Mouse (Mus musculus): Measurements from ENCODE around the gene Rbm45. TPM values are rescaled to one million over a fixed set of nuclear protein-coding genes. Genes with fewer than 3 reads are reported as not detected.

Rbm45 gene
- polyA plus RNA-seq, 1 experiment from 2014 or later, result 14.1 TPM

DNA sequence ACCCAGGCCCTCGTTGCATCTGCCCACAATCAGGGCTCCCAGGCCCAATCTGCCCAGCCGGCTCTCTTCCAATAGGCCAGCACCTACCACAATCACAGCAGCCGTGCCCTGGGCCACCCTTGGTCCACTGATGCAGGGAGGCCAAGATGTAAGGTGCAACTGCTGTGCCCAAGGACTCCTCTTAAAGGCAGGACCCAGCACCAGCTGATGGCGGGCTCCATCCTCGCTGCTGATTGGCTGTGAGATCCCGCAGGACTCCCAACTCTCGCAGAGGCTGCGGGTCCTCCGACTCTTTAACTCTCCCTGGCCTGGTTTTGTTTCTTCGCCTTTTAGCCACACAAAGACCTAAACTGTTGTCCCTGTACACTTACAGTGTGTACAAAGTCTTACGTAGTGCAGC, 9.6 kb upstream of the Rbm45 start, which contains the start of gene Cyct:
Cyct (minus strand) TSS at position 225 of the 400 bp plus-strand sequence.
- no peaks in the 10 kb centered on the region for H3K27me3 ChIP-seq (replicated peaks)
- no peaks in the 10 kb centered on the region for H3K4me1 ChIP-seq
- H3K9me3 ChIP-seq, result no peaks in the 10 kb centered on the region
- no peak for ATAC-seq (ENCODE audit: low FRiP score, low read depth)
- H3K4me2 ChIP-seq (replicated peaks), result no peak within 1 kb of the TSS
- 91% methylated on average over 11 of the region's 11 CpGs for WGBS
- no peak within 1 kb of the TSS for H3K27ac ChIP-seq
- no peaks in the 10 kb centered on the region for H3K36me3 ChIP-seq
- H3K9ac ChIP-seq, result no peak within 1 kb of the TSS
- no peak within 1 kb of the TSS for H3K4me3 ChIP-seq

GRCm38 (mm10) chr2:76362111-76362510, 7.7 kb upstream of the Rbm45 start:
- Histone ChIP-seq H3K27me3 (replicated peaks) (no peaks in the 10 kb centered on the region), H3K9me3 (no peaks in the 10 kb centered on the region), H3K27ac (no peak overlapping the region), H3K4me2 (replicated peaks) (no peak overlapping the region), H3K4me3 (no peak overlapping the region), H3K36me3 (no peaks in the 10 kb centered on the region), H3K9ac (no peak overlapping the region), H3K4me1 (no peaks in the 10 kb centered on the region)
- 56% methylated on average over 2 of the region's 2 CpGs for WGBS
- no peak for ATAC-seq (ENCODE audit: low FRiP score, low read depth)

DNA sequence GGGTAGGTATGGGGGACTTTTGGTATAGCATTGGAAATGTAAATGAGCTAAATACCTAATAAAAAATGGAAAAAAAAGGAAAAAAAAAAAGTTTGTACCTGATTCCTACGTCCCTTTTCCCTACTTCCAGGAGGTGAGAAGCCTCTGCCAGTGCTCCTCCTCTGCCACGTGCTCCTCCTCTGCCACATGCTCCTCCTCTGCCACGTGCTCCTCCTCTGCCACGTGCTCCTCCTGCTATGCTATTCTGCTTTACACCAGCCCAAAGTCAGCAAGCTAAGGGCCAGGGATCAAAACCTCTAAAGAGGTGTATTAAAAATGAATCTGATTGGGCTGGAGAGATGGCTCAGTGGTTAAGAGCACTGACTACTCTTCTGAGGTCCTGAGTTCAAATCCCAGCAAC, 4.0 kb upstream of the Rbm45 start:
- Histone ChIP-seq H3K4me3 (no peak overlapping the region), H3K27me3 (replicated peaks) (no peaks in the 10 kb centered on the region), H3K4me2 (replicated peaks) (no peak overlapping the region), H3K4me1 (peaks cover 4% of the 10 kb centered on the region), H3K9ac (no peak overlapping the region), H3K9me3 (no peaks in the 10 kb centered on the region), H3K27ac (no peak overlapping the region), H3K36me3 (no peaks in the 10 kb centered on the region)
- WGBS, result 80% methylated on average over 4 of the region's 4 CpGs
- ATAC-seq (ENCODE audit: low FRiP score, low read depth), result no peak

GRCm38 (mm10) chr2:76367188-76367922, 2.4 kb upstream of the Rbm45 start:
- no peaks in the 10 kb centered on the region for H3K9me3 ChIP-seq

DNA sequence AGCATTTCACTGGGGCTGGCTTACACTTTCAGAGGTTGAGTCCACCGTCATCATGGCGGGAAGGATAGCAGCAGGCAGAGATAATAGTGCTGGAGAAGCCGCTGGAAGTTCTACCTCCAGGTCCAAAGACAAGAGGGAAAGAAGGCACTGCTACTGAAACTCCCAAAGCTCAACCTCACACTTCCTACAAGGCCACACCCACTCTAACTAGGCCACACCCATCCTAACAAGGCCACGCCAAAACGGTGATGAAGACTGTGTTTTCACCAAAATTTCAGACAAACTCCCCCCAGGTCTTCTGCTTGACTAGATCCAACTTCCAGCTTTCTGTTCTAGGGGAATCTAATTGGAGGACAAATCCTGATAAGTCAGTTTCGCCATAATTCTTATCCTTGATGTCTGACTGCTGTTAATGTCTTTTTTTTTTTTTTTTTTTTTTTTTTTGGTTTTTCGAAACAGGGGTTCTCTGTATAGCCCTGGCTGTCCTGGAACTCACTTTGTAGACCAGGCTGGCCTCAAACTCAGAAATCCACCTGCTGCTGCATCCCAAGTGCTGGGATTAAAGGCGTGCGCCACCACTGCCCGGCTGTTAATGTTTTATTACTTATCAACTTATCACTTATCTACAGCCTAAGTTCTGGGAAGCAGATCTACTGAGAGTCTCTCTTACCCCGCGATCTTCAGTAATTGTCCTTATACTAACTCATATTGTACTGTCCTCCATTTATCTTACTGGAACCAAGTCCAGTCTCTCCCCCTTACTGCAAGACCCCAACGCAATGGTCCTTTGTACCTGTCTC, 723 bp upstream of the Rbm45 start:
- Histone ChIP-seq H3K9ac (no peak overlapping the region), H3K9me3 (no peaks in the 10 kb centered on the region), H3K36me3 (peaks cover 12% of the 10 kb centered on the region), H3K4me1 (peaks cover 8% of the 10 kb centered on the region), H3K4me3 (no peak overlapping the region), H3K27ac (no peak overlapping the region), H3K4me2 (replicated peaks) (no peak overlapping the region), H3K27me3 (replicated peaks) (no peaks in the 10 kb centered on the region)
- 75% methylated on average over 12 of the region's 13 CpGs for WGBS
- ATAC-seq (ENCODE audit: low FRiP score, low read depth), result peak; percentile 18; the same call in 1 of the 2 replicates

More at GRCm38 (mm10) chr2:76367188-76367922, 2.4 kb upstream of the Rbm45 start:
- no peak overlapping the region for H3K4me3 ChIP-seq
- peaks cover 1% of the 10 kb centered on the region; the same call in 1 of the 2 replicates for H3K36me3 ChIP-seq
- no peaks in the 10 kb centered on the region for H3K27me3 ChIP-seq (replicated peaks)
- H3K27ac ChIP-seq, result no peak overlapping the region
- peaks cover 8% of the 10 kb centered on the region for H3K4me1 ChIP-seq
- 22% methylated on average over 9 of the region's 9 CpGs for WGBS
- ATAC-seq (ENCODE audit: low FRiP score, low read depth), result no peak
- H3K4me2 ChIP-seq (replicated peaks), result no peak overlapping the region
- H3K9ac ChIP-seq, result no peak overlapping the region

DNA sequence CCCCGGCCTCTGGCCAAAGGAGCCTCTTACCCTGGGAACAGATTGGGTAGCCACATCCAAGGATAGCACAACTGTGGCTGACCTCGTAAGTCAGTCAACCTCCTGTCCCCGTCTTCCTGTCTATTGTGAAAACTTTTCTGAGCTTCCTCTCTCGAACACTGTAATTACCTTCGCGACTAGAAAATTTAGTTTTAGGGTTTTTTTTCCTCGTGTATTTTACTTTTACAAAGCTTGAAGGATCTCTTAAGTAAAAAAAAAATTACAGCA, 805 bp downstream of the Rbm45 start:
- WGBS, result 5% methylated on average over 7 of the region's 7 CpGs
- ATAC-seq (ENCODE audit: low FRiP score, low read depth), result no peak
- no peaks in the 10 kb centered on the region for H3K27me3 ChIP-seq (replicated peaks)
- H3K9me3 ChIP-seq, result no peaks in the 10 kb centered on the region
- peak overlapping the region; percentile 84 for H3K9ac ChIP-seq
- peaks cover 8% of the 10 kb centered on the region for H3K4me1 ChIP-seq
- no peak overlapping the region for H3K27ac ChIP-seq
- H3K4me3 ChIP-seq, result peak overlapping the region; percentile 93
- peaks cover 15% of the 10 kb centered on the region for H3K36me3 ChIP-seq
- H3K4me2 ChIP-seq (replicated peaks), result peak overlapping the region; percentile 79

- H3K4me3 ChIP-seq, result no peak overlapping the region
- H3K36me3 ChIP-seq, result peaks cover 21% of the 10 kb centered on the region
- H3K9ac ChIP-seq, result no peak overlapping the region
- WGBS, result 91% methylated on average over 4 of the region's 4 CpGs
- H3K9me3 ChIP-seq, result no peaks in the 10 kb centered on the region
- H3K27me3 ChIP-seq (replicated peaks), result no peaks in the 10 kb centered on the region
- H3K4me1 ChIP-seq, result peaks cover 8% of the 10 kb centered on the region
- H3K4me2 ChIP-seq (replicated peaks), result no peak overlapping the region
- H3K27ac ChIP-seq, result no peak overlapping the region
- ATAC-seq (ENCODE audit: low FRiP score, low read depth), result no peak
Observed at GRCm38 (mm10) chr2:76372244-76372643, 2.5 kb downstream of the Rbm45 start.

GRCm38 (mm10) chr2:76374544-76375206, 4.9 kb downstream of the Rbm45 start:
- no peak overlapping the region for H3K4me3 ChIP-seq
- no peak overlapping the region for H3K4me2 ChIP-seq (replicated peaks)
- ATAC-seq (ENCODE audit: low FRiP score, low read depth), result no peak
- peaks cover 41% of the 10 kb centered on the region for H3K36me3 ChIP-seq
- no peaks in the 10 kb centered on the region for H3K9me3 ChIP-seq
- peaks cover 8% of the 10 kb centered on the region for H3K4me1 ChIP-seq
- no peak overlapping the region for H3K9ac ChIP-seq
- no peak overlapping the region for H3K27ac ChIP-seq
- no peaks in the 10 kb centered on the region for H3K27me3 ChIP-seq (replicated peaks)
- 91% methylated on average over 6 of the region's 6 CpGs for WGBS

DNA sequence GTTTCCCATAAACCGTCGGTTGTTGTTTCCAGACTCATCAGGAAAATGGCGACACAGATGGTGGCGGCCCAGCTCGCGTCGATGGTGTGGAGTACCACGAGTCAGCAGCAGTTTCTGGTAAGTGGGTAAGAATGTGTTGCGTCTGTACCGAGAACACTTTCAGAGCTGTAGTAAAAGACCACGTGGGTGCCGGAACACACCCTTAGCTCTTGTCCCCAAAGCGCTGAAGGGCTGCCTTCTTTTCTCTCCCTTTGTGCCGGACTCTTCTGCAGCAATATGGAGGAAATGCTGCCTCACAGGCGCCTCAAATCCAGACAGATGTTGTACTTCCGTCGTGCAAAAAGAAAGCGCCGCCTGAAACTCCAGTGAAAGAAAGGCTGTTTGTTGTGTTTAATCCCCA, 8.9 kb downstream of the Rbm45 start:
- no peaks in the 10 kb centered on the region for H3K27me3 ChIP-seq (replicated peaks)
- H3K4me2 ChIP-seq (replicated peaks), result no peak overlapping the region
- H3K36me3 ChIP-seq, result peaks cover 54% of the 10 kb centered on the region
- H3K9ac ChIP-seq, result no peak overlapping the region
- H3K9me3 ChIP-seq, result no peaks in the 10 kb centered on the region
- 96% methylated on average over 19 of the region's 19 CpGs for WGBS
- H3K4me1 ChIP-seq, result no peaks in the 10 kb centered on the region
- no peak for ATAC-seq (ENCODE audit: low FRiP score, low read depth)
- no peak overlapping the region for H3K27ac ChIP-seq
- no peak overlapping the region for H3K4me3 ChIP-seq

- peaks cover 22% of the 10 kb centered on the region for H3K36me3 ChIP-seq
- H3K4me3 ChIP-seq, result no peak overlapping the region
- H3K9me3 ChIP-seq, result no peaks in the 10 kb centered on the region
- no peak overlapping the region for H3K27ac ChIP-seq
- no peak overlapping the region for H3K4me2 ChIP-seq (replicated peaks)
- no peak overlapping the region for H3K9ac ChIP-seq
- ATAC-seq (ENCODE audit: low FRiP score, low read depth), result no peak
- H3K4me1 ChIP-seq, result no peaks in the 10 kb centered on the region
- H3K27me3 ChIP-seq (replicated peaks), result no peaks in the 10 kb centered on the region
Observed at GRCm38 (mm10) chr2:76386531-76386930, 16.7 kb downstream of the Rbm45 start.

DNA sequence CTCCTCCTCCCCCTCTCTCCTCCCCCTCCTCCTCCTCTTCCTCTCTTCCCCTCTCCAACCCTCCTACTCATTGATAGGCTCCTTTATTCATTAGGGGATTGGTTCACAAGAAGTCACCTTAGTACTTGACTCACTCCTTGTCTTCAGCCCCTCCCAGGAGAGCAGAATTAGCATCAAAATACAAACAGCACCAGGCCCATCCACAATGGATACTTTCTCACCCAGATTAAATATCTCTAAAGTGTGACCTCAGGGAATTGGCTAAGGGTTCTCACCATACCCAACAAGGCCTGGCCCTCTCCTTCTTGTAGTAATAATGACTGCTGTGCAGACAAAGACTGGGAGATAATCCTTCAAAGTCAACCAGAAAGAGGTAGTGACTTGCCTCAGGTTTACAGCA, 30.4 kb downstream of the Rbm45 start:
- Histone ChIP-seq H3K4me2 (replicated peaks) (no peak overlapping the region), H3K9me3 (no peaks in the 10 kb centered on the region), H3K27me3 (replicated peaks) (no peaks in the 10 kb centered on the region), H3K4me1 (no peaks in the 10 kb centered on the region), H3K4me3 (no peak overlapping the region), H3K36me3 (no peaks in the 10 kb centered on the region), H3K9ac (no peak overlapping the region), H3K27ac (no peak overlapping the region)
- no peak for ATAC-seq (ENCODE audit: low FRiP score, low read depth)

GRCm38 (mm10) chr2:76405596-76406150, 35.9 kb downstream of the Rbm45 start:
- H3K27ac ChIP-seq, result peak overlapping the region; percentile 80
- no peaks in the 10 kb centered on the region for H3K27me3 ChIP-seq (replicated peaks)
- peak overlapping the region; percentile 88 for H3K4me2 ChIP-seq (replicated peaks)
- ATAC-seq (ENCODE audit: low FRiP score, low read depth), result peak; percentile 64
- peak overlapping the region; percentile 83 for H3K4me3 ChIP-seq
- H3K9me3 ChIP-seq, result no peaks in the 10 kb centered on the region
- WGBS, result 3% methylated on average over 15 of the region's 15 CpGs
- no peaks in the 10 kb centered on the region for H3K36me3 ChIP-seq
- peaks cover 7% of the 10 kb centered on the region; the same call in 1 of the 2 replicates for H3K4me1 ChIP-seq
- peak overlapping the region; percentile 87 for H3K9ac ChIP-seq

All from neural tube, embryonic 12.5 days (tissue).